Mouse (Mus musculus) liver, postnatal 0 days (tissue): Measurements from ENCODE around the gene Smpd2.

Experiments used
- CTCF ChIP-seq: sonication (generic); IDR thresholded peaks from 2 replicates; pipeline ENCODE4 v1.5.1; 2016; ENCODE audit warnings: antibody characterized with exemption, low read depth
- EP300 ChIP-seq: IDR thresholded peaks from 2 replicates; pipeline ENCODE4 v1.6.1; 2016; ENCODE audit warnings: antibody characterized with exemption, low read depth, mild to moderate bottlenecking

DNA sequence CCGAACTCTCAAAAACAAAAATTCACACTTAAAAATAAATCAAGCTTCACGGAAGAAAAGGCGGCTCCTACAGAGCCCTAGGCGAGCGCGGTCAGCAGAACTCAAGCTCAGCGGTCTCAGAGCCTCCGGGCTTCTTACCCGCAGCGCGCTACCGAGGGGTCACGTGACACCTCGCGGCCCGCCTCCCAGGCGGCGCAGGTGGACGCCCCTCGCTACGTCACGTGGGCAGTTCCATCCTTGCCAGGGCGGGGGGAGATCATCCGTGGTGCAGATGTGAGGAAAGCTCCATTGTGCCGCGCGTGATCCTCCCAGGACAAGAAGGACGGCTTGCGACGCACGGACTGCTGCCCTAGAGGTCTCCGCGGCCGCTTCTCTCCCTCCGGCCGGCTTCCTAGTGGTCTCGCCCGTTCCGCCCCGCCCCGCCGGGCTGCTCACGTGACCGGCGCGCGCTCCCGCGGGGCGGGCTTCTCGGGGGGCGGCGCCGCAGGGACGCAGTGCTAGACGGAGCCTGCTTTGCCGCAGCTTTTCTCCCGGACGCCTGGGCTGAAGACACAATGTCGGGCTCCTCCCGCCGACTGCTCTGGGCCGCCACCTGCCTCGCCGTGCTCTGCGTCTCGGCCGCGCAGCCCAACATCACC is 28.9 kb upstream of the Smpd2 start, which contains the start of gene Cd164:
- TF ChIP-seq CTCF (0 out of 2 replicates have a peak, but pooled peaks have one; percentile 0), EP300 (0 out of 2 replicates have a peak, but pooled peaks have one; percentile 41)
